Mouse (Mus musculus) hindbrain, embryonic 13.5 days (tissue): Measurements from ENCODE around the gene Ano9. TPM values are rescaled to one million over a fixed set of nuclear protein-coding genes. Genes with fewer than 3 reads are reported as not detected.

Source experiments
- ATAC-seq: fragments of 200-750 bp; cut with Nextera tagmentation; 2 replicates; pipeline ENCODE4 v1.8.0; 2017; ENCODE audit warnings: moderate TSS enrichment; ENCODE audit not compliant: low FRiP score
- H3K27ac ChIP-seq: fragments of 300-500 bp; sonication (generic); 2 replicates; pipeline ENCODE4 v1.5.1; 2015; ENCODE audit warnings: inconsistent platforms, mild to moderate bottlenecking, moderate library complexity
- H3K27me3 ChIP-seq: fragments of 300-500 bp; sonication (generic); 2 replicates; pipeline ENCODE4 v1.6.1; 2015; ENCODE audit warnings: mild to moderate bottlenecking, inconsistent platforms
- H3K36me3 ChIP-seq: fragments of 300-500 bp; sonication (generic); 2 replicates; pipeline ENCODE4 v1.6.1; 2015; ENCODE audit warnings: mild to moderate bottlenecking, inconsistent platforms
- H3K4me1 ChIP-seq: fragments of 300-500 bp; sonication (generic); replicated peaks from 2 replicates; pipeline ENCODE4 v1.6.1; 2015; ENCODE audit warnings: inconsistent platforms
- H3K4me2 ChIP-seq: fragments of 300-500 bp; sonication (generic); 2 replicates; pipeline ENCODE4 v1.6.1; 2015; ENCODE audit warnings: inconsistent platforms, mild to moderate bottlenecking, moderate library complexity
- H3K4me3 ChIP-seq: fragments of 300-500 bp; sonication (generic); 2 replicates; pipeline ENCODE4 v1.5.1; 2015; ENCODE audit warnings: mild to moderate bottlenecking, inconsistent platforms
- H3K9ac ChIP-seq: fragments of 300-500 bp; sonication (generic); 2 replicates; pipeline ENCODE4 v1.6.1; 2015; ENCODE audit warnings: mild to moderate bottlenecking, inconsistent platforms
- H3K9me3 ChIP-seq: fragments of 300-500 bp; sonication (generic); 2 replicates; pipeline ENCODE4 v1.6.1; 2016; ENCODE audit warnings: inconsistent platforms
- WGBS: fragments of 180-500 bp; shearing (Covaris S2); methylation state at CpG from one replicate; pipeline ENCODE4 v1.1.7; 2015; 5-methylcytosine and 5-hydroxymethylcytosine counted together
- polyA plus RNA-seq: library from polyadenylated mRNA; unstranded; fragments of >200 nt; fragmentation: Nextera tagmentation; extraction: Ambion mirVana; gene quantifications from 2 replicates; pipeline ENCODE4 v1.2.1, GENCODE M21; 2015

Ano9 gene
- polyA plus RNA-seq, 1 experiment from 2014 or later = 0.09 TPM

GRCm38 (mm10) chr7:141131904-141132755 is 14.5 kb upstream of the Ano9 start:
- Histone ChIP-seq H3K36me3 (peaks cover 23% of the 10 kb centered on the region), H3K27ac (no peak overlapping the region), H3K4me3 (peak overlapping the region; percentile 84), H3K4me1 (peaks cover 23% of the 10 kb centered on the region), H3K4me2 (peak overlapping the region; percentile 88), H3K9ac (peak overlapping the region; percentile 92), H3K9me3 (no peaks in the 10 kb centered on the region), H3K27me3 (0 out of 2 replicates have a peak, but pooled peaks cover 3% of the 10 kb centered on the region)
- ATAC-seq = no peak
- 65% methylated on average over 12 of the region's 12 CpGs for WGBS

- under 1% methylated on average over 59 of the region's 59 CpGs for WGBS
- peaks cover 23% of the 10 kb centered on the region for H3K4me1 ChIP-seq
- H3K9me3 ChIP-seq = no peaks in the 10 kb centered on the region
- peak overlapping the region; percentile 92 for H3K9ac ChIP-seq
- 0 out of 2 replicates have a peak, but pooled peaks cover 3% of the 10 kb centered on the region for H3K27me3 ChIP-seq
- peaks cover 14% of the 10 kb centered on the region for H3K36me3 ChIP-seq
- peak overlapping the region; percentile 69; the same call in 1 of the 2 replicates for H3K27ac ChIP-seq
- peak overlapping the region; percentile 88 for H3K4me2 ChIP-seq
- peak; percentile 99 for ATAC-seq
- H3K4me3 ChIP-seq = peak overlapping the region; percentile 84
Measured at GRCm38 (mm10) chr7:141131024-141131820, 13.6 kb upstream of the Ano9 start.

- no peaks in the 10 kb centered on the region for H3K9me3 ChIP-seq
- 0 out of 2 replicates have a peak, but pooled peaks cover 5% of the 10 kb centered on the region for H3K4me1 ChIP-seq
- peak overlapping the region; percentile 60 for H3K4me3 ChIP-seq
- peak; percentile 44; the same call in 1 of the 2 replicates for ATAC-seq
- H3K27ac ChIP-seq = peak overlapping the region; percentile 89
- no peaks in the 10 kb centered on the region for H3K36me3 ChIP-seq
- peak overlapping the region; percentile 76 for H3K9ac ChIP-seq
- WGBS = 4% methylated on average over 15 of the region's 15 CpGs
- H3K4me2 ChIP-seq = peak overlapping the region; percentile 67
- no peaks in the 10 kb centered on the region for H3K27me3 ChIP-seq
Measured at GRCm38 (mm10) chr7:141123517-141123856, 5.9 kb upstream of the Ano9 start.

- H3K4me1 ChIP-seq = 0 out of 2 replicates have a peak, but pooled peaks cover 5% of the 10 kb centered on the region
- H3K4me3 ChIP-seq = peak overlapping the region; percentile 60
- H3K27me3 ChIP-seq = 0 out of 2 replicates have a peak, but pooled peaks cover 4% of the 10 kb centered on the region
- H3K27ac ChIP-seq = peak overlapping the region; percentile 89
- peak; percentile 96 for ATAC-seq
- H3K36me3 ChIP-seq = no peaks in the 10 kb centered on the region
- peak overlapping the region; percentile 76 for H3K9ac ChIP-seq
- no peaks in the 10 kb centered on the region for H3K9me3 ChIP-seq
- 2% methylated on average over 29 of the region's 29 CpGs for WGBS
- H3K4me2 ChIP-seq = peak overlapping the region; percentile 67
Measured at GRCm38 (mm10) chr7:141122689-141123516, 5.3 kb upstream of the Ano9 start.

GRCm38 (mm10) chr7:141122245-141122644 is 4.6 kb upstream of the Ano9 start, which contains the start of gene Ptdss2:
TSS of gene Ptdss2 (plus strand) at chr7:141122382.
- peak within 1 kb of the TSS; percentile 76 for H3K9ac ChIP-seq
- H3K27ac ChIP-seq = peak within 1 kb of the TSS; percentile 89
- H3K4me1 ChIP-seq = 0 out of 2 replicates have a peak, but pooled peaks cover 5% of the 10 kb centered on the region
- ATAC-seq = no peak
- H3K4me3 ChIP-seq = peak within 1 kb of the TSS; percentile 60
- no peaks in the 10 kb centered on the region for H3K36me3 ChIP-seq
- peaks cover 9% of the 10 kb centered on the region; the same call in 1 of the 2 replicates for H3K27me3 ChIP-seq
- 54% methylated on average over 14 of the region's 14 CpGs for WGBS
- H3K4me2 ChIP-seq = peak within 1 kb of the TSS; percentile 67
- no peaks in the 10 kb centered on the region for H3K9me3 ChIP-seq

GRCm38 (mm10) chr7:141121051-141121531 is 3.5 kb upstream of the Ano9 start:
- H3K9me3 ChIP-seq = no peaks in the 10 kb centered on the region
- no peak for ATAC-seq
- peaks cover 15% of the 10 kb centered on the region; the same call in 1 of the 2 replicates for H3K27me3 ChIP-seq
- no peaks in the 10 kb centered on the region for H3K36me3 ChIP-seq
- H3K4me3 ChIP-seq = no peak overlapping the region
- 0 out of 2 replicates have a peak, but pooled peaks cover 5% of the 10 kb centered on the region for H3K4me1 ChIP-seq
- WGBS = 80% methylated on average over 5 of the region's 5 CpGs
- H3K4me2 ChIP-seq = no peak overlapping the region
- no peak overlapping the region for H3K27ac ChIP-seq
- no peak overlapping the region for H3K9ac ChIP-seq

- H3K27ac ChIP-seq = no peak overlapping the region
- no peaks in the 10 kb centered on the region for H3K9me3 ChIP-seq
- H3K4me3 ChIP-seq = no peak overlapping the region
- peaks cover 18% of the 10 kb centered on the region for H3K27me3 ChIP-seq
- WGBS = 90% methylated on average over 3 of the region's 3 CpGs
- 0 out of 2 replicates have a peak, but pooled peaks cover 5% of the 10 kb centered on the region for H3K4me1 ChIP-seq
- no peak for ATAC-seq
- H3K9ac ChIP-seq = no peak overlapping the region
- no peaks in the 10 kb centered on the region for H3K36me3 ChIP-seq
- no peak overlapping the region for H3K4me2 ChIP-seq
Measured at GRCm38 (mm10) chr7:141120605-141121004, 3.0 kb upstream of the Ano9 start.

- no peak overlapping the region for H3K4me3 ChIP-seq
- WGBS = 77% methylated on average over 3 of the region's 3 CpGs
- no peak overlapping the region for H3K4me2 ChIP-seq
- H3K36me3 ChIP-seq = no peaks in the 10 kb centered on the region
- H3K27me3 ChIP-seq = peaks cover 19% of the 10 kb centered on the region
- no peak overlapping the region for H3K27ac ChIP-seq
- 0 out of 2 replicates have a peak, but pooled peaks cover 5% of the 10 kb centered on the region for H3K4me1 ChIP-seq
- ATAC-seq = no peak
- no peaks in the 10 kb centered on the region for H3K9me3 ChIP-seq
- H3K9ac ChIP-seq = no peak overlapping the region
Measured at GRCm38 (mm10) chr7:141119487-141119886, 1.9 kb upstream of the Ano9 start.

- no peaks in the 10 kb centered on the region for H3K9me3 ChIP-seq
- no peak overlapping the region for H3K4me2 ChIP-seq
- H3K36me3 ChIP-seq = no peaks in the 10 kb centered on the region
- ATAC-seq = no peak
- WGBS = 88% methylated on average over 9 of the region's 9 CpGs
- H3K27ac ChIP-seq = no peak overlapping the region
- H3K4me1 ChIP-seq = no peaks in the 10 kb centered on the region
- H3K9ac ChIP-seq = no peak overlapping the region
- no peak overlapping the region for H3K4me3 ChIP-seq
- peaks cover 19% of the 10 kb centered on the region for H3K27me3 ChIP-seq
Measured at GRCm38 (mm10) chr7:141115874-141116273, 1.7 kb downstream of the Ano9 start.

GRCm38 (mm10) chr7:141103161-141103560 is 14.4 kb downstream of the Ano9 start:
- no peak overlapping the region for H3K4me3 ChIP-seq
- no peak overlapping the region for H3K27ac ChIP-seq
- 67% methylated on average over 3 of the region's 3 CpGs for WGBS
- H3K9me3 ChIP-seq = no peaks in the 10 kb centered on the region
- H3K9ac ChIP-seq = no peak overlapping the region
- H3K36me3 ChIP-seq = no peaks in the 10 kb centered on the region
- peaks cover 12% of the 10 kb centered on the region for H3K4me1 ChIP-seq
- no peak overlapping the region for H3K4me2 ChIP-seq
- ATAC-seq = no peak
- peaks cover 51% of the 10 kb centered on the region for H3K27me3 ChIP-seq

- Histone ChIP-seq H3K4me2 (peak within 1 kb of the TSS; percentile 77), H3K9me3 (no peaks in the 10 kb centered on the region), H3K9ac (peak within 1 kb of the TSS; percentile 63), H3K27me3 (peaks cover 66% of the 10 kb centered on the region), H3K27ac (no peak within 1 kb of the TSS), H3K4me3 (peak within 1 kb of the TSS; percentile 45), H3K36me3 (no peaks in the 10 kb centered on the region), H3K4me1 (peaks cover 12% of the 10 kb centered on the region)
- ATAC-seq = no peak
- 1% methylated on average over 56 of the region's 56 CpGs for WGBS
Measured at GRCm38 (mm10) chr7:141099911-141100691, 17.5 kb downstream of the Ano9 start, which contains the start of gene Sigirr. TSS of gene Sigirr (minus strand) at chr7:141100572.
